Mouse (Mus musculus): Measurements from ENCODE around the gene Ninj1.

Ninj1 gene

GRCm38 (mm10) chr13:49190876-49191672, 3.8 kb downstream of the Ninj1 start:
- in situ Hi-C loops (cut with MboI; ENCODE audit: unreplicated experiment in 2 of 2) = loop anchor here in 1 of 2 experiments (25.0 kb wide), 1 partner anchor 329 kb away; the partner anchor contains the start of gene Phf2

DNA sequence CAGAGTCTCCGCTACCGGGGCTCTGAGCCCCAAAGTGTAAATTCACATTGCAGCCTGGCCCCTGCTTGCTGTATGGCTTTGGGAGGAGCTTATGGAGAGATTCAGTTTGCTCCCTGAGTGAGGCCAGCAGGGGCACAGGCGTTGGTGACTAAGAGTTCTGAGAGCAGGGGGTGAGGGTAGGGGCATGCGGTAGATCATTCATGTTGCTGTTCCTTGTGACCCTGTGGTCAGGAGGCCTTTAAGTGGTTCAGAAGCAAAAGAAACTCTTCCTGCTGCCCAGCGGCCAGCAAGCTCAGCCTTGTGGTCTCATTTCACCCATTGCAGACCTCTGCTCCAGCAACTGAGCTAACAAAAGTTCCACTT, 4.4 kb downstream of the Ninj1 start:
- in situ Hi-C loops (cut with MboI; ENCODE audit: unreplicated experiment in 2 of 2) = loop anchor here in 1 of 2 experiments (25.0 kb wide), 1 partner anchor 329 kb away; the partner anchor contains the start of gene Phf2

- in situ Hi-C loops (cut with MboI; ENCODE audit: unreplicated experiment in 2 of 2) = loop anchor here in 1 of 2 experiments (25.0 kb wide), 1 partner anchor 330 kb away; the partner anchor contains the start of gene Phf2
Measured at GRCm38 (mm10) chr13:49192156-49192855, 5.0 kb downstream of the Ninj1 start.

- in situ Hi-C loops (cut with MboI; ENCODE audit: unreplicated experiment in 2 of 2) = loop anchor here in 1 of 2 experiments (25.0 kb wide), 1 partner anchor 331 kb away; the partner anchor contains the start of gene Phf2
Measured at GRCm38 (mm10) chr13:49193650-49194049, 6.4 kb downstream of the Ninj1 start.

DNA sequence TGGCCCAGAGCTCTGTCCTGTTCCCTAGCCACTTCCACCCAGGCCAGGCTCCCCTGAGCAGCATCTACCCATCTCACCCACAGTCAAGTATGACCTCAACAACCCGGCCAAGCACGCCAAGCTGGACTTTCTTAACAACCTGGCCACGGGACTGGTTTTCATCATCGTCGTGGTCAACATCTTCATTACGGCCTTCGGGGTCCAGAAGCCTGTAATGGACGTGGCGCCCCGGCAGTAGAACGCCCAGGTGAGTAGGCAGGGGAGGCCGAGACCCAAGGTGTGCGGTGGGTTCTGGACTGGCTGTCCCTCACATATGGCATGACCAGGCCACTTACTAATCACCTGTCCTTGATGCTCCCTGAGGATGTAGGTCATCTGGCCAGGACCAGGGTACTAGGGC, 7.5 kb downstream of the Ninj1 start:
- in situ Hi-C loops (cut with MboI; ENCODE audit: unreplicated experiment in 2 of 2) = loop anchor here in 1 of 2 experiments (25.0 kb wide), 1 partner anchor 333 kb away; the partner anchor contains the start of gene Phf2

DNA sequence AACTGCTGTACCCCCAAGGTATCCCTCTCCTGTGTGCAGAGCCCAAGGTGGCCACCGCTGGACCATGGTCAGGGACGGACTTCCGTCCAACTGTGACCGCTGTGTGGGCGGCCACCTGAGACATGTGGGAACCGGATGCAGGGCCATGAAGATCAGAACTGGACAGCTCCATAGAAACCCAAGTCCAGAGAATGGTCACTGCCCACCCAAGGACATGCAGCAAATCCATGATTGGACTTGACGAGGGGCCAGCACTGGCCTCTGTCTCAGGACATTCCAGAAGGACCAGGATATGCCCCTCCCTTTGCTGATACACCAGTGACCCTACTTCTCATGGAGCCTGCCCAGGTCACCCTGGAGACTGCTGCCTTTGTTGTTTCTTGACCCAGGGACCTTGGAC, 8.4 kb downstream of the Ninj1 start:
- in situ Hi-C loops (cut with MboI; ENCODE audit: unreplicated experiment in 2 of 2) = loop anchor here in 1 of 2 experiments (25.0 kb wide), 1 partner anchor 333 kb away; the partner anchor contains the start of gene Phf2

DNA sequence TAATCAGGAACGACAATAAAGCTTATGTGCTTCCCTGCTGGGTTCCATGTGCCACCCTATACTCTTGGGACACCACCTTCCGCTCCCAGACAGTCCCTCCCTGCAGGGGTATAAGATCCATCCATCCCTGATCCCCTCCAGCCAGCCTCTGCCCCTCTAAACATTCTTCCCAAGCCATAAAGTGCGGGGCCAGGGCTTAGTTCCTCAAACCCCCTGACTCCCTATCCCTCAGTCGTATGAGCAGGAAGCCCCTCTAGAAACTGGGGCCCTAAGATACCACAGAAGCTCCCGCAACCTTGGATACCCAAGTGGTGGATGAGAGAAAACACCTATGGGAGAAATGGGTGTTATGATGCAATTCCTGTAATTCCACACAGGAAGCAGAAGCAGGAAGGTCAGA, 8.9 kb downstream of the Ninj1 start:
- in situ Hi-C loops (cut with MboI; ENCODE audit: unreplicated experiment in 2 of 2) = loop anchor here in 1 of 2 experiments (25.0 kb wide), 1 partner anchor 334 kb away; the partner anchor contains the start of gene Phf2

DNA sequence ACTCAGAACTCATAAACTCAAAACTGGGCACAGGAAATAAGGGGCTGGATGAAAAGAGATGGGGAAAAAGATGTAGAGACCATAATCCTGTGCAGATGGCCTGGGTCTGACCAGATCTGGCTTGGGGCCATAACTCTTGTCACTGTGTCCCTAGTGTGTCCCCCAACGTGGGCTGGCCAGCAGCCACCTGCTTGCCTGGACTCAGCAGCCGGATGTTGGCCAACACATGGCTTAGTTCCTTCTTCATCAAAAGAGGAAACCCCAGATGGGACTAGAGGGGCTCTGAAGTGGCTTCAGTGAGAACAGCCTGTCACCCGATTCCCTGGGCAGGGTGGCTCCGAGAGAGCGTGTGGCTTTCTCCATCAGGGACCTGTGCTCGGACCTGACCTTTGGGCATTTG, 9.5 kb downstream of the Ninj1 start:
- in situ Hi-C loops (cut with MboI; ENCODE audit: unreplicated experiment in 2 of 2) = loop anchor here in 1 of 2 experiments (25.0 kb wide), 1 partner anchor 334 kb away; the partner anchor contains the start of gene Phf2

GRCm38 (mm10) chr13:49198734-49199133, 11.4 kb downstream of the Ninj1 start:
- in situ Hi-C loops (cut with MboI; ENCODE audit: unreplicated experiment in 2 of 2) = loop anchor here in 1 of 2 experiments (25.0 kb wide), 1 partner anchor 336 kb away; the partner anchor contains the start of gene Phf2

GRCm38 (mm10) chr13:49199891-49200290, 12.6 kb downstream of the Ninj1 start:
- in situ Hi-C loops (cut with MboI; ENCODE audit: unreplicated experiment in 2 of 2) = loop anchor here (25.0 kb wide), 2 partner anchors 338 to 462 kb away; partner anchors contain the start of genes Cenpp (in 1 of the 2), Nol8 (in 1 of the 2) and Phf2 (in 1 of the 2)

GRCm38 (mm10) chr13:49200688-49201087, 13.4 kb downstream of the Ninj1 start:
- in situ Hi-C loops (cut with MboI; ENCODE audit: unreplicated experiment in 2 of 2) = loop anchor here in 1 of 2 experiments (25.0 kb wide), 1 partner anchor 462 kb away; the partner anchor contains the start of genes Cenpp and Nol8

- in situ Hi-C loops (cut with MboI; ENCODE audit: unreplicated experiment in 2 of 2) = loop anchor here in 1 of 2 experiments (25.0 kb wide), 1 partner anchor 460 kb away; the partner anchor contains the start of genes Cenpp and Nol8
Measured at GRCm38 (mm10) chr13:49202556-49202955, 15.3 kb downstream of the Ninj1 start.

DNA sequence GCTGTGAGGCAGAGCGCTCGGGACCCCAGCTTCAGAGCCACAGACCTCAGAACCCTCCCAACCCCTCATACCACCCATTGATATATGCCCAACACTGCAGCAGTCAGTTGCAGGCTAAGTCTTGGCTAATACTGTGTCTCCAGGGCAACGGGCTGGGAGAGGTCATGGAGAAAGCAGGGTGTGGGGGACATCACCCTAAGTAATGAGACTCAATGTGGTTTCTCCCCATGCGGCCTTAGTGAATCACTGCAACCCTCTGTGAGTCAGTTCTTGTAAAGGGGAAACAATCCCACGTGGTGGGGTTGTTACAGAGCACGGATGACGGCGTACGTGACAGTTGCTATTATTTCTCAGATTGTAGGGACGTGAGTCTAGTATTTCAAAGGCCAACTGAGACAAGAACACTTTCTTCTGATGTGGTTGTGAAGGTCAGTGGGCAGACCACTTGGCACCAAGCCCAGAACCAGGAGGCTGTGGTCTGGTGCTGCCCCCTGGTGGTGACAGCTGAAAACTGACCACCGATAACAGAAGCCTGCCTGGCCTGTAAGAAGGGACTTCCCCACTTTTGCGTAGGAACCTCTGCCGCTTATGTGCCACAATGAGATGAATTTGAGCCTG, 18.2 kb downstream of the Ninj1 start:
- in situ Hi-C loops (cut with MboI; ENCODE audit: unreplicated experiment in 2 of 2) = loop anchor here in 1 of 2 experiments (25.0 kb wide), 1 partner anchor 457 kb away; the partner anchor contains the start of genes Cenpp and Nol8

DNA sequence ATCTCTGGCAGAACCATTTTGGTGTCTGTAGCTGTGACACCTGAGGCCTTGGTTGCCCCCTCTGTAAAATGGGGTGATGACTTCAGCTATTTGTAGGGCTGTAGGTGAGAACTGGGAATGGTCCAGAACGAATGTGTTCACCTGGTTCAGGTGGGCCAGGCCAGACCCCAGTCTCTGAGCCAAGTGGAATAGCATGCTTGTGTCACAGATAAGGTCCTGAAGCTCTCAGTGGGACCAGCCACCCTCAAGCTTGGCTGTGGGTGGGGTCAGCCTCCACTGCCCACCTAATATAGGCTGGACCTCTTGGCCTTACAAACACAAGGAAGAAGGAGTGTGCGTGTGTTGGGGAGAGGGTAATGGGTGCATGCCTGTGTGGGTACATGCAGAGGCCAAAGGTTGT, 19.1 kb downstream of the Ninj1 start:
- in situ Hi-C loops (cut with MboI; ENCODE audit: unreplicated experiment in 2 of 2) = loop anchor here in 1 of 2 experiments (25.0 kb wide), 1 partner anchor 456 kb away; the partner anchor contains the start of genes Cenpp and Nol8

- in situ Hi-C loops (cut with MboI; ENCODE audit: unreplicated experiment in 2 of 2) = loop anchor here in 1 of 2 experiments (25.0 kb wide), 1 partner anchor 453 kb away; the partner anchor contains the start of genes Cenpp and Nol8
Measured at GRCm38 (mm10) chr13:49209306-49209705, 22.0 kb downstream of the Ninj1 start.

DNA sequence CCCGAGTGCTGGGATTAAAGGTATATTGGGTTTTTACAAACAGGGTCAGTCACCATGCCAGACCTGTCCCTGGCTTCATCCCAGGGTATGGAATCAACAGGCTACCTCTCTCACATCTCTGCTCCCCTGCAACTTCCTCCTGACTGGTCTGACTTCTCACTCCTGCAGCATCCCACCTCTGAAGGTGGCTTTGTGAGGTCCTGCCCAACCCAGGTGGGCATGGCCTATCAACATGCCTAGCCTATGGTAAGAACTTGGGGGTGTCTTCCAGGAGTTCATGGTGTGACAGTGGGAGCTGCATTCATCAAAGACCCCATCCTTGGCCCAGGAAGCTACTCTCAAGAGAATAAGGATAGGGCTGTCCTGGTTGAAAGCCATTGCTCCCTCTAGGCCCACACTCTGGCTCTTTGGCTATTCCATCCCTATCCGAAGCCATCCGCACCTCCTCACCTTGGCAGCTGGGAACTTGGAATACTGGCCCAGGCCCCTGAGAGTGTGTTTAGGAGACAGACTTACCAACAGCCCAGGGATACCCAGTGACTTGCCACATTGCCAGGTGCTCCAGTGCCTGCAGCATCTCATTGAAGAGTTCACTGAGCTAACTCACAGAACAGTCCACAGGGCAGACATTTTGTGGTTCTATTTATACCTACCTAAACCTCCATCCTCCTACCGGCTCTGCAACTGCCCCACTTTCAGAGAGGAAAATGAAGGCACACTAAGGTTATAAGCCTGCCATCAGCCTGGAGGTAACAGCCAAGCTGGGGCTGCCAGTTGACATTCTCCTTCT, 25.6 kb downstream of the Ninj1 start:
- in situ Hi-C loops (cut with MboI; ENCODE audit: unreplicated experiment in 2 of 2) = loop anchor here (10.0 to 25.0 kb wide), 2 partner anchors 52 to 449 kb away; partner anchors contain the start of genes Cenpp (in 1 of the 2) and Nol8 (in 1 of the 2)

GRCm38 (mm10) chr13:49213531-49213932, 26.2 kb downstream of the Ninj1 start:
- in situ Hi-C loops (cut with MboI; ENCODE audit: unreplicated experiment in 2 of 2) = loop anchor here (10.0 to 25.0 kb wide), 2 partner anchors 51 to 449 kb away; partner anchors contain the start of genes Cenpp (in 1 of the 2) and Nol8 (in 1 of the 2)

DNA sequence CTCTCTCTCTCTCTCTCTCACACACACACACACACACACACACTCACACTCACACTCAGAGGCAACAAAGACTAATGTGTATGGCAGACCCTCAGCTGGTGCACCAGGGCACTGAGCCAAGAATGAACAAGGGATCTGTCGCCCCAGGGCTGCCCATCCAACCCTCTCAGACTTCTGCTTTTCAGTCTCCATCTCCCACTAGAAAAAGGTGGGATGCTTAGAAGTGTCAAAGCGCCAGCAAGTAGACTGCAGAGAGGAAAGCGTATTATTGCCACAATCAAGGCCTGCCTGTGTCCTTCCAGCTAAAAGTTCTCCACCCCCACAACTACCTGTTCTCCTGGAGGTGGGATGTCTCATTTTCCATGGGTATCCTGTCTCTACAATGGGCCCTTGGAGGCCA, 27.2 kb downstream of the Ninj1 start:
- in situ Hi-C loops (cut with MboI; ENCODE audit: unreplicated experiment in 2 of 2) = loop anchor here (10.0 to 25.0 kb wide), 2 partner anchors 50 to 448 kb away; partner anchors contain the start of genes Cenpp (in 1 of the 2) and Nol8 (in 1 of the 2)

- in situ Hi-C loops (cut with MboI; ENCODE audit: unreplicated experiment in 2 of 2) = loop anchor here (10.0 to 25.0 kb wide), 2 partner anchors 50 to 447 kb away; partner anchors contain the start of genes Cenpp (in 1 of the 2) and Nol8 (in 1 of the 2)
Measured at GRCm38 (mm10) chr13:49215128-49215503, 27.8 kb downstream of the Ninj1 start.
